Mouse (Mus musculus) brain, embryonic 14.5 days (tissue): Measurements from ENCODE around the gene P3h2.

Experiments used
- CTCF ChIP-seq: fragments of 200-500 bp; IDR thresholded peaks from 2 replicates; pipeline ENCODE4 v1.5.1; 2012; ENCODE audit warnings: inconsistent platforms, mild to moderate bottlenecking, moderate library complexity, borderline replicate concordance; ENCODE audit not compliant: insufficient read depth, insufficient read length; ENCODE audit errors: extremely low read depth
- POLR2A ChIP-seq: fragments of 200-500 bp; IDR thresholded peaks from 2 replicates; pipeline ENCODE4 v1.6.1; 2012; ENCODE audit warnings: mild to moderate bottlenecking, inconsistent platforms, borderline replicate concordance; ENCODE audit not compliant: poor library complexity, insufficient read depth, insufficient read length, severe bottlenecking; ENCODE audit errors: extremely low read depth

GRCm38 (mm10) chr16:26131126-26131525 lies 25.5 kb upstream of the P3h2 start:
- TF ChIP-seq CTCF (no peak), POLR2A (no peak)
